Mouse (Mus musculus): ENCODE results near the gene Xrcc3. TPM values are rescaled to one million over a fixed set of nuclear protein-coding genes. Genes with fewer than 3 reads are reported as not detected.

The Xrcc3 gene
- total and polyA plus RNA-seq, 3 experiments = 11.8 to 16.3 (median 13.3) TPM

GRCm38 (mm10) chr12:111812611-111813010, 1.1 kb downstream of the Xrcc3 start:
- no peaks in the 10 kb centered on the region for H3K9me3 ChIP-seq (replicated peaks; ENCODE audit: low read length)
- peaks cover 16 to 40% of the 10 kb centered on the region in 2 experiments for H3K4me1 ChIP-seq (ENCODE audit: control insufficient read depth in 1 of 2, insufficient read depth in 2 of 2)
- 0 out of 2 replicates have a peak overlapping the region, but pooled peaks have one; percentile 72 for H3K4me2 ChIP-seq (ENCODE audit: insufficient read depth, low read depth, poor library complexity, severe bottlenecking)
- no peak overlapping the region for H3K27ac ChIP-seq (ENCODE audit: insufficient read depth, low read depth)
- TF ChIP-seq PAX5 (IDR thresholded peaks at IDR 0.05; ENCODE audit: low read length) = no peak
- dilution Hi-C loops (cut with MboI; ENCODE audit: extremely low pct_ligation_motif_present, extremely low pct_unique_long_range_greater_than_20kb, low sequenced_read_pairs) (no loop called here), in situ Hi-C loops (cut with MboI; ENCODE audit: low pct_ligation_motif_present, low pct_unique_long_range_greater_than_20kb, low sequenced_read_pairs) (no loop called here)
- H3K27me3 ChIP-seq (replicated peaks) = no peaks in the 10 kb centered on the region
- H3K36me3 ChIP-seq (replicated peaks in 1 of 2; ENCODE audit: control insufficient read depth in 1 of 2, insufficient read depth in 1 of 2, low read length in 1 of 2) = peaks cover 25 to 49% of the 10 kb centered on the region in 2 experiments
- peak overlapping the region; percentile 63 to 82 (median 71) for H3K4me3 ChIP-seq (replicated peaks in 1 of 3; ENCODE audit: low read depth in 2 of 3, low read length in 2 of 3, poor library complexity in 1 of 3)
- H3K79me2 ChIP-seq (replicated peaks; ENCODE audit: control insufficient read depth, extremely low read depth, insufficient read depth, poor library complexity, severe bottlenecking) = no peaks in the 10 kb centered on the region
- no peak for DNase-seq (ENCODE audit: extremely low read depth)
- H3K9ac ChIP-seq (ENCODE audit: insufficient read depth, low read depth) = no peak overlapping the region; the same call in 1 of the 2 replicates

DNA sequence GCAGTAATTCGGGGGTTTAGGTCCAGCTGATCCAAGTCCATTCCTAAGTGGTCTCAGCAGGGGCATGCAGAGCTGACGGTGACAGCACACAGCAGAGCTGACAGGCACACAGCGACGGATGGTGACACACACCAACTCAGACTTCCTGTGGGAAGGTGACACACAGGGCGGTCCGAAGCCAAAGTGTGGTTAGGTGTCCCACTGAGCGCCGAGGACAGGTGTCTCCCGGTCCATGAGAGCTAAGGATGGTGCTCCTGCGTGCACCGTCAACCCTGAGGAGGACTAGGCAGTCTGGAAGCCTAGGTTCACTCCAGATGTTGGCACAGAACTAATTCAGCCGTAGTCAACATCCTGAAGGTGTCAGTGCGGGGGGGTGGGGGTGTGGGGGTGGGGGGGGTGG, 1.6 kb downstream of the Xrcc3 start:
- H3K79me2 ChIP-seq (replicated peaks; ENCODE audit: control insufficient read depth, extremely low read depth, insufficient read depth, poor library complexity, severe bottlenecking) = no peaks in the 10 kb centered on the region
- H3K36me3 ChIP-seq (replicated peaks in 1 of 2; ENCODE audit: control insufficient read depth in 1 of 2, insufficient read depth in 1 of 2, low read length in 1 of 2) = peaks cover 29 to 52% of the 10 kb centered on the region in 2 experiments
- no peak for TF ChIP-seq ELF1 (IDR thresholded peaks at IDR 0.05; ENCODE audit: low read depth, low read length)
- no peak for TF ChIP-seq RCOR1 (conservative IDR thresholded peaks at IDR 0.05; ENCODE audit: low read depth, low read length)
- no peak for TF ChIP-seq USF1 (IDR thresholded peaks at IDR 0.05; ENCODE audit: low read depth, low read length)
- TF ChIP-seq RAD21 (IDR thresholded peaks at IDR 0.05; ENCODE audit: low read depth, low read length) = no peak
- no peak for TF ChIP-seq NELFE (IDR thresholded peaks at IDR 0.05; ENCODE audit: low read depth, low read length)
- no peak for TF ChIP-seq POLR2A (IDR thresholded peaks at IDR 0.05; ENCODE audit: low read depth, low read length)
- TF ChIP-seq ZNF384 (IDR thresholded peaks at IDR 0.05; ENCODE audit: low read depth, low read length) = no peak
- TF ChIP-seq PAX5 (IDR thresholded peaks at IDR 0.05; ENCODE audit: low read length) = no peak
- no peak for TF ChIP-seq SMC3 (IDR thresholded peaks at IDR 0.05; ENCODE audit: low read depth, low read length)
- no peak for TF ChIP-seq SIN3A (IDR thresholded peaks at IDR 0.05; ENCODE audit: low read length)
- TF ChIP-seq IRF4 (IDR thresholded peaks at IDR 0.05; ENCODE audit: low read depth, low read length) = no peak
- TF ChIP-seq MAFK (IDR thresholded peaks at IDR 0.05; ENCODE audit: insufficient replicate concordance, low read length) = no peak
- no peak for TF ChIP-seq BHLHE40 (IDR thresholded peaks at IDR 0.05; ENCODE audit: low read depth, low read length)
- no peak for TF ChIP-seq USF2 (conservative IDR thresholded peaks at IDR 0.05; ENCODE audit: low read depth, low read length)
- no peak for TF ChIP-seq POLR2AphosphoS2 (IDR thresholded peaks at IDR 0.05; ENCODE audit: low read depth, low read length)
- TF ChIP-seq ZMIZ1 (IDR thresholded peaks at IDR 0.05; ENCODE audit: low read depth, low read length) = no peak
- dilution Hi-C loops (cut with MboI; ENCODE audit: extremely low pct_ligation_motif_present, extremely low pct_unique_long_range_greater_than_20kb, low sequenced_read_pairs) = no loop called here
- no peak for DNase-seq (ENCODE audit: extremely low read depth)
- no peaks in the 10 kb centered on the region for H3K9me3 ChIP-seq (replicated peaks; ENCODE audit: low read length)
- H3K4me1 ChIP-seq (ENCODE audit: control insufficient read depth in 1 of 2, insufficient read depth in 2 of 2) = peaks cover 16 to 44% of the 10 kb centered on the region in 2 experiments
- H3K4me2 ChIP-seq (ENCODE audit: insufficient read depth, low read depth, poor library complexity, severe bottlenecking) = no peak overlapping the region
- H3K27ac ChIP-seq (ENCODE audit: insufficient read depth, low read depth) = no peak overlapping the region
- no peak overlapping the region for H3K4me3 ChIP-seq (replicated peaks in 1 of 3; ENCODE audit: low read depth in 2 of 3, low read length in 2 of 3, poor library complexity in 1 of 3)
- no peak overlapping the region for H3K9ac ChIP-seq (ENCODE audit: insufficient read depth, low read depth)
- in situ Hi-C loops (cut with MboI; ENCODE audit: low pct_ligation_motif_present, low pct_unique_long_range_greater_than_20kb, low sequenced_read_pairs) = no loop called here
- H3K27me3 ChIP-seq (replicated peaks) = no peaks in the 10 kb centered on the region

Data from CH12.LX (cell line).